Mouse (Mus musculus) kidney, postnatal 0 days (tissue): ENCODE results near the gene Borcs6. TPM values are rescaled to one million over a fixed set of nuclear protein-coding genes. Genes with fewer than 3 reads are reported as not detected.
A peak's percentile ranks its signal among the peaks of the same experiment; 100 is the strongest.
"Not testable (repeated sequence)": the region's sequence is repeated elsewhere in the genome, so short reads cannot be mapped to it uniquely, and the experiment has no call there.

Experiments
- ATAC-seq: fragments of 200-750 bp; cut with Nextera tagmentation; replicated peaks from 2 replicates; pipeline ENCODE4 v1.8.0; 2017; ENCODE audit warnings: low read depth, moderate number of reproducible peaks, moderate TSS enrichment, moderate library complexity; ENCODE audit not compliant: low FRiP score
- DNase-seq: peaks from one replicate; pipeline ENCODE4 v3.0.0-alpha.2; 2016; ENCODE audit warnings: low spot score
- H3K27ac ChIP-seq: fragments of 300-500 bp; sonication (generic); 2 replicates; pipeline ENCODE4 v1.5.1; 2014; ENCODE audit warnings: mild to moderate bottlenecking
- H3K27me3 ChIP-seq: fragments of 300-500 bp; sonication (generic); 2 replicates; pipeline ENCODE4 v1.6.1; 2014; ENCODE audit warnings: low read length, mixed read lengths; ENCODE audit not compliant: insufficient read depth
- H3K36me3 ChIP-seq: fragments of 300-500 bp; sonication (generic); 2 replicates; pipeline ENCODE4 v1.6.1; 2014; ENCODE audit warnings: low read length, mixed read lengths; ENCODE audit not compliant: insufficient read depth
- H3K4me1 ChIP-seq: fragments of 300-500 bp; sonication (generic); replicated peaks from 2 replicates; pipeline ENCODE4 v1.6.1; 2014; ENCODE audit warnings: antibody characterized with exemption, low read length, mixed read lengths; ENCODE audit not compliant: insufficient read depth
- H3K4me2 ChIP-seq: fragments of 300-500 bp; sonication (generic); 2 replicates; pipeline ENCODE4 v1.6.1; 2014; ENCODE audit warnings: mild to moderate bottlenecking, low read length, moderate library complexity, mixed read lengths
- H3K4me3 ChIP-seq: fragments of 300-500 bp; sonication (generic); replicated peaks from 2 replicates; pipeline ENCODE4 v1.5.1; 2014; ENCODE audit warnings: low read depth, low read length
- H3K9ac ChIP-seq: fragments of 300-500 bp; sonication (generic); 2 replicates; pipeline ENCODE4 v1.6.1; 2014; ENCODE audit warnings: low read depth, low read length
- H3K9me3 ChIP-seq: fragments of 300-500 bp; sonication (generic); replicated peaks from 2 replicates; pipeline ENCODE4 v1.6.1; 2016; ENCODE audit warnings: low read length, inconsistent platforms, mixed read lengths
- CTCF ChIP-seq: IDR thresholded peaks from 2 replicates; pipeline ENCODE4 v1.5.1; 2016; ENCODE audit warnings: antibody characterized with exemption, low read depth, mild to moderate bottlenecking, moderate library complexity
- WGBS: fragments of 180-500 bp; shearing (Covaris S2); extraction: QIAGEN DNeasy Blood & Tissue Kit; methylation state at CpG from one replicate; pipeline ENCODE4 v1.1.7; 2014; 5-methylcytosine and 5-hydroxymethylcytosine counted together
- polyA plus RNA-seq: library from polyadenylated mRNA; unstranded; fragments of >200 nt; fragmentation: Nextera tagmentation; extraction: Ambion mirVana; gene quantifications from 2 replicates; pipeline ENCODE4 v1.2.1, GENCODE M21; 2015

Borcs6 gene
- polyA plus RNA-seq, 1 experiment from 2014 or later: 13.3 TPM

DNA sequence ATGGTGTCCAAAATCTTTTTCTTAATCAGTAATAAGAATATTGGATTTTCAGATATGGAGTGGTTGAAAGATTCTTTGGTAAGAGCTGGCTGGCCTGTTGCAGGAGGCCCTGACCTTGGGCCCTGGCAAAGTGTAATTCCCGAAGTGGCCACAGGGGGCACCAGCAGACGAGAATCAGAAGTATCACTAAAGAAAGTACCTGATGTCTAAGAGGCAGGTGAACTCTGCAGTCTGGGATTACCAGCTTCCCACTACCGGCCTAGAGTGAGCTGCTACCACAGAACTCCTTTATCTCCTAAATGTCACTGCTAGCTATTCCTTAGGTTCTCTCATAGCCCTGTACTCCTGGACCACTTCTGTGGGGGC, 32.9 kb downstream of the Borcs6 start:
- peaks cover 12% of the 10 kb centered on the region for H3K4me1 ChIP-seq
- peaks cover 15% of the 10 kb centered on the region; the same call in 1 of the 2 replicates for H3K36me3 ChIP-seq
- ATAC-seq (no peak), DNase-seq (peak; percentile 85)
- no peak overlapping the region for H3K4me2 ChIP-seq
- H3K27ac ChIP-seq: peak overlapping the region; percentile 72
- TF ChIP-seq CTCF: peak; percentile 82
- WGBS: 4% methylated on average over 3 of the region's 3 CpGs
- no peaks in the 10 kb centered on the region for H3K9me3 ChIP-seq
- H3K9ac ChIP-seq: no peak overlapping the region
- no peaks in the 10 kb centered on the region for H3K27me3 ChIP-seq
- H3K4me3 ChIP-seq: no peak overlapping the region

DNA sequence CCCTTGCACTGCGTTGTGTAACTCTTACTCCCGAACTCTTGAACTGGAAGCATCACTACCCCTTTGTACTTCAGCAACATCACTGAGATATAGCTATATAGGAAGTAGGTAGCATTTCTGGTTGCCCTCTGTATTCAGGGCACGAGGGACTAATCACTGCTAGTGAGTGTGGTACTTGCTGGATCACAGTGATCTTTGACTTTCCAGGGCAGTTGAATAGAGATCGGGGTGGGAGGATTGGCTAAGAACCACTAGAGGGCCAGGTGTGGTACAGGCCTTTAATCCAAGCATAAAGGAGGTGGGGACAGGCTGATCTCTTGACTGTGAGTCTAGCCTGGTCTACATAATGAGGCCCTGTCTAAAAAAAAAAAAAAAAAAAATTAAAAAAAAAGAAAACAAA, 33.4 kb downstream of the Borcs6 start:
- TF ChIP-seq CTCF: peak; percentile 6; the same call in 1 of the 2 replicates
- DNase-seq: peak; percentile 55

GRCm38 (mm10) chr11:69093856-69094255, 34.3 kb downstream of the Borcs6 start:
- H3K4me2 ChIP-seq, H3K4me3 ChIP-seq, DNase-seq, ATAC-seq, H3K9ac ChIP-seq, H3K27me3 ChIP-seq, H3K9me3 ChIP-seq: not testable (repeated sequence)
- WGBS: 84% methylated on average over 7 of the region's 7 CpGs
- 0 out of 2 replicates have a peak, but pooled peaks have one; percentile 24 for TF ChIP-seq CTCF
- peaks cover 15% of the 10 kb centered on the region; the same call in 1 of the 2 replicates for H3K36me3 ChIP-seq
- H3K4me1 ChIP-seq: peaks cover 23% of the 10 kb centered on the region
- peak overlapping the region; percentile 90 for H3K27ac ChIP-seq

More for the DNA sequence above, 33.4 kb downstream of the Borcs6 start:
- H3K27ac ChIP-seq: no peak overlapping the region
- no peak for ATAC-seq
- H3K9me3 ChIP-seq: no peaks in the 10 kb centered on the region
- WGBS: 82% methylated on average over 4 of the region's 4 CpGs
- no peak overlapping the region for H3K4me3 ChIP-seq
- no peak overlapping the region for H3K9ac ChIP-seq
- H3K27me3 ChIP-seq: no peaks in the 10 kb centered on the region
- no peak overlapping the region for H3K4me2 ChIP-seq
- peaks cover 16% of the 10 kb centered on the region for H3K4me1 ChIP-seq
- peaks cover 15% of the 10 kb centered on the region; the same call in 1 of the 2 replicates for H3K36me3 ChIP-seq

DNA sequence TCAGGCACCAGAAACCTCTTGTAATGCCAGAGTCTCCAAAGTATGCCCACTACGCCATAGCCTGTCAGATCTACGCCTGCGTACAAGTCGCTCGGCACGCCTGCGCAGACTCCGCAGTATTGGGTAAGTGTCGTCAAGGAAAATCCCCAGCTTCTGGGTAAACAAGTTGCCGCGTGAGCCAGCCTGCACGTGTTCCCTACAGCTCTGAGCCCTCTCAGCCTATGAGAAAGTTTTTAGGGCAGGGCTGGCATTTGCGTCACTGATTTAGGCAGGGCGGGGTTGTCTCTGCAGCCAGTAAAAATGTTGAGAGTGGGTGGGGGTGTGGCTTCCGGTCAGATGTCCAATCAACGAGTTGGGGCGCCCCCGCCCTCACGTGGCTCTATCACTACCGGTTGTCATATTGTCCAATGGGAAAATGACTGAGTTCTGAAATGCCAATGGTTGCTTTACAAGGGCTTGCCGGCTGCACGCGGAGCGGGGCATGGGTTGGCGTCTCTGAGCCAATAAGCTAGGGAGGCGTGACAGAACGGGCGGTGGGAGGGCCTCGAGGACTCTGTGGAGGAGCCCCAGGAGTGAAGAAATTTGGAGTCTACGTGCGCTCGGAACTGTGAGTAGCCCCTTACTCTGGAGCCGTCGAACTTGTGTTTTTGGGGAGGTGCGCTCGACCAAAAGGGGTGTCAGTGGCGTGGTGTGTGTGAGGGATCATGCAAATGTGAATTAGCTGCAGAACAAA, 35.3 kb downstream of the Borcs6 start, which contains the start of gene Per1:
Gene Per1, plus strand, starts transcription at position 521 of the 733 bp plus-strand sequence.
- Histone ChIP-seq H3K9ac (peak within 1 kb of the TSS; percentile 84), H3K9me3 (no peaks in the 10 kb centered on the region), H3K36me3 (peaks cover 15% of the 10 kb centered on the region; the same call in 1 of the 2 replicates), H3K4me1 (peaks cover 16% of the 10 kb centered on the region), H3K27me3 (no peaks in the 10 kb centered on the region), H3K4me2 (peak within 1 kb of the TSS; percentile 59), H3K27ac (peak within 1 kb of the TSS; percentile 98), H3K4me3 (peak within 1 kb of the TSS; percentile 58)
- DNase-seq (peak; percentile 100), ATAC-seq (peak; percentile 88)
- TF ChIP-seq CTCF: 0 out of 2 replicates have a peak, but pooled peaks have one; percentile 4
- WGBS: under 1% methylated on average over 37 of the region's 37 CpGs

DNA sequence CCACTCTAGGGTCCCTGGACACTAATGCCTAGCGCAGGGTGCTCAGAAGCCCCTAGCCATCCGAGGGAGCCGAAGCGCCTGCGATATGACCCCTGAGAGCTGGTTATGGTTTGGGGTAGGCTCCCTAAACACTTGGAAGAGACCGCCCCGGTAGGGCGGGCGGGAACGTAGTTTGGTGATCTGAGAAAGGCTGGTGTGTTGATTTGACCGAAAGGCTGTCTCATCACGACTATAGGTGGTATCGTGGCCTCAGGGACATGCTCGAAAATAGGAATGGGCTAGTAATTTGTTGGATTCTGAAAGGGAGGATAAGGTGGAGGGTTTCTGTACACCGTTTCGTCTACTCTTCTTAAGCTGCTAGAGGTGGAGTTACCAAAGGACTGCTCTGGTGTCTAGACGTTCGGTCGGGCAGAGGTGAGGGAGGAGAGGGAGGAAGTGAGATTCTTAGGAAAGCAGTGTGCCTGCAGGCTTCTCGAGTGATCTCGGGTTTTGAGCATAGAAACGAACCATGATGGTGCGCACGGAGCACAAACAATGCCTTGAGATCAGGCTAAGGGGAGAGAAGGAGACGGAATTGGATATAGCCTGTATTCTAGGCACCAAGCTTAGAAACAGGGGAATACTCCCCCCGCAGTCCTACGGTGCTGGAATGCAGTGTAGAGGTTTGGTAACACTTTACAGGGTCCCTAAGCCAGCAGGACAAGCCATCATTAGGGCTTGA, 36.2 kb downstream of the Borcs6 start:
- H3K27me3 ChIP-seq: no peaks in the 10 kb centered on the region
- TF ChIP-seq CTCF: no peak
- peak overlapping the region; percentile 58 for H3K4me3 ChIP-seq
- peak overlapping the region; percentile 84 for H3K9ac ChIP-seq
- ATAC-seq (no peak), DNase-seq (peak; percentile 67)
- peaks cover 13% of the 10 kb centered on the region for H3K36me3 ChIP-seq
- WGBS: 1% methylated on average over 27 of the region's 27 CpGs
- H3K27ac ChIP-seq: peak overlapping the region; percentile 98
- H3K4me1 ChIP-seq: peaks cover 19% of the 10 kb centered on the region; the same call in 1 of the 2 replicates
- peak overlapping the region; percentile 59 for H3K4me2 ChIP-seq
- no peaks in the 10 kb centered on the region for H3K9me3 ChIP-seq

DNA sequence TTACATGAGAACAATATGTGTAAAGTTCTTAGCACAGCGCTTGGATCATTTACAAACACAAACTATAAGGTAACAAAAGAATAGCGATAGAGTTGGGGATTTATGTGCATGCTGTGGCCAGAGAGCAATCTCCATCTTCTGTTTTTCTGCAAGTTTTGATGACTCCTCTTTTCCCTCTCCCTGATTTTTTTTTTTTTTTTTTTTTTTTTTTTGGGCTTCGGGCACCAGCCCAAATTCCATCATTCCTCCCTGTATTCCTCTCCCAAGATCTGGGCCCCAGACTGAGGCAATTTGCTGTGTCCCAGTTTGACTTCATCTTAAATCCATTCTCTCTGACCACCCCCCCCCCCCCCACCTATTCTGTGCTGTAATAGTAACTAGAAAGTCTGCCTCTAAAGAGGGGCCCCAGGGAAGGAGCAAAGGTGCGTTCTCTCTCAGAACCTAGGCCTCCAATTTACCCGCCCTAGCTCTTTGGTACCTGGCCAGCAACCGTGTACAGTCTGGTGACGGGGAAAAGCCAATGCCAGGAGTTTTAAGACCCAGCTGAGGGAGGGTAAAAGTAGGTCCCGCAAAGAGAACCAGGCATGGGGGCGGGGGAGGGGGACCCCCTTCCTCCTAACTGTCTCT, 37.0 kb downstream of the Borcs6 start:
- Histone ChIP-seq H3K4me1 (peaks cover 20% of the 10 kb centered on the region; the same call in 1 of the 2 replicates), H3K9ac (peak overlapping the region; percentile 84), H3K4me3 (peak overlapping the region; percentile 58), H3K36me3 (peaks cover 18% of the 10 kb centered on the region), H3K27ac (peak overlapping the region; percentile 98), H3K27me3 (no peaks in the 10 kb centered on the region), H3K9me3 (no peaks in the 10 kb centered on the region), H3K4me2 (peak overlapping the region; percentile 59)
- 7% methylated on average over 9 of the region's 9 CpGs for whole genome bisulfite sequencing
- DNase-seq (no peak), ATAC-seq (no peak; the same call in 1 of the 2 replicates)
- TF ChIP-seq CTCF: no peak
